Mouse (Mus musculus) regulatory T cell (primary cell): ENCODE data around the gene Klf3.
"Not testable (repeated sequence)": the region's sequence is repeated elsewhere in the genome, so short reads cannot be mapped to it uniquely, and the experiment has no call there.

Source experiments
- in situ Hi-C: fragments of 300-600 bp; cut with MboI, MseI; formaldehyde crosslinking; loops from one replicate; pipeline ENCODE4 v1.15.1; 2025; ENCODE audit warnings: high pct_unique_total_duplicates

The Klf3 gene

GRCm38 (mm10) chr5:64877235-64878026 is 74.2 kb downstream of the Klf3 start:
- in situ Hi-C loops, result no loop called here

- in situ Hi-C loops, result no loop called here
Measured at GRCm38 (mm10) chr5:64878027-64878425, 74.8 kb downstream of the Klf3 start.

GRCm38 (mm10) chr5:64878526-64878925 is 75.3 kb downstream of the Klf3 start:
- in situ Hi-C loops, result no loop called here

GRCm38 (mm10) chr5:64879241-64879640 is 76.1 kb downstream of the Klf3 start:
- in situ Hi-C loops, result no loop called here

GRCm38 (mm10) chr5:64881559-64881958 is 78.4 kb downstream of the Klf3 start:
- in situ Hi-C loops, result not testable (repeated sequence)

- in situ Hi-C loops, result not testable (repeated sequence)
Measured at GRCm38 (mm10) chr5:64881976-64882375, 78.8 kb downstream of the Klf3 start.
